Mouse (Mus musculus) testis, postnatal 10 days (tissue): ENCODE results near the gene Gm9008.
"Not testable (repeated sequence)": the region's sequence is repeated elsewhere in the genome, so short reads cannot be mapped to it uniquely, and the experiment has no call there.

Source experiments
- DNase-seq: peaks from one replicate; pipeline ENCODE4 v3.0.0; 2021; ENCODE audit warnings: low spot score

Gm9008 gene

GRCm38 (mm10) chr6:76497054-76497835, at the start of gene Gm9008:
TSS of gene Gm9008 (minus strand) at chr6:76497784.
- not testable (repeated sequence) for DNase-seq

DNA sequence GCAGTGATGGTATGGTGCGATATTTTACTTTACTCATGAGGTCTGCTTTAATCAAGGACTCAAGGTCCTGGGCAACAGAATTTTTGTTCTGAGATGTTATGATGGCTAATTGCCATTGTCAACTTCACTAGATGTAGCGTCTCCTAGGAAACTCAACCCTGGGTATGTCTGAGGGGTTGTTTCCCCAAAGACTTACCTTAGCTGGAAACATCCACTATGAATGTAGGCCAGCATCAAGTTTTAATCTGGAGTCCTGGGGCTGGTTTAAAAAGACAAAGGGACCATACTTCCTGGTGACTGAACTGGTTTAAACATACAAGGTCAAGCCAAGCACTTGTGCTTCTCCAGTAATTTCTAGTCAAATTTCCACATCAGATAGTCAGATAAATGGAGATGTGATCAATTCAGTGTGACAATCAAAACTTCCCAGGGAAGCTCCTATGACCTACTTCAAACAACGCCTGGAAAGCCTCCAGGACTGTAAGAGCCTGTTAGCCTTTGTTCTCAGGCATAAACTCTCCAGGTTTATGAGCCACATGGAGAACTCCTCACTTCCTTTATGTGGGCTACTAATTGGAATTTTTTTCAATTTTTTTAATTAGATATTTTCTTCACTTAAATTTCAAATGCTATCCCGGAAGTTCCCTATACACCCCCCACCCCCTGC, 24.5 kb upstream of the Gm9008 start:
- DNase-seq = no peak

GRCm38 (mm10) chr6:76510200-76510599, 12.6 kb upstream of the Gm9008 start:
- DNase-seq = no peak

GRCm38 (mm10) chr6:76496335-76496734, 1.2 kb downstream of the Gm9008 start:
- DNase-seq = not testable (repeated sequence)

GRCm38 (mm10) chr6:76468194-76468593, 29.4 kb downstream of the Gm9008 start:
- DNase-seq = no peak
